Mouse (Mus musculus) left cerebral cortex, postnatal 25 days (tissue): Measurements from ENCODE around the gene Sbsn. TPM values are rescaled to one million over a fixed set of nuclear protein-coding genes. Genes with fewer than 3 reads are reported as not detected.
"Not testable (repeated sequence)": the region's sequence is repeated elsewhere in the genome, so short reads cannot be mapped to it uniquely, and the experiment has no call there.

Source experiments
- DNase-seq, 2 experiments: peaks; one replicate each; pipeline ENCODE4 v3.0.0; 2022; ENCODE audit warnings: low spot score in 2 of 2, mixed read lengths in 1 of 2
- intact Hi-C: fragments of 180-260 bp; cut with DNase I; formaldehyde crosslinking; loops from one replicate; pipeline ENCODE4 v1.15.1; 2025
- total RNA-seq, 2 experiments: library from RNA; stranded (reverse); gene quantifications; 2 replicates each; pipeline ENCODE4 v1.2.3; 2021

Sbsn gene
- total RNA-seq: 1 to 10 TPM; 5.7 to 7.0 TPM

DNA sequence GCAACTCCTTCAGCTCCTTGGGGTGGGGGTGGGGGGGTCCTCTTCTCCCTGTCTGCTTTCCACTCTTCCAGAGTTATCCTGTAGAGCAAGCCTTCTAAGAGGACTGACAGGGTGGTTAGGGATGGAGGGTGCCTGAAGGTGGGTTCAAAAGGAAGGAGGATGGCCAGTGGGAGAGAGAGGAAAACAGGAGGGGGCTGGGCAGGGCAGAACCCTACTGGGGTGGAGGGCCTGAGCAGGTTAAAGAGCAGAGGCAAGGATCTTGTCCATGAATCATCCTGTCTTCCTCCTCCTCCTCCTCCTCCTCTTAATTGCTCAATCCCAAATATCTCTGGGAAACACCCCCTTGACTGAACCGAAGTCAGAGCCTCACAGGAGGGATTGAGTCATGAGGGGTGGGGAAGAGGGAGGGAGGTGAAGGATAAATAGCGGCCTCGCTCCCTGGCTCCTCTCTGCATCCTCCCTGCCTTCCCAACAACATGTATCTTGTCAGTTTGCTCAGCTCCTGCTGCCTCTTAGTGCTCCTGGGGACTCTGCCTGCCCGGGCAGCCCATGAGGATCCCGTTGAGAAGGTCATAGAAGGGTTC is at the start of gene Sbsn:
Gene Sbsn (plus strand): TSS at position 386 of the 584 bp plus-strand sequence.
- intact Hi-C loops: no loop called here

DNA sequence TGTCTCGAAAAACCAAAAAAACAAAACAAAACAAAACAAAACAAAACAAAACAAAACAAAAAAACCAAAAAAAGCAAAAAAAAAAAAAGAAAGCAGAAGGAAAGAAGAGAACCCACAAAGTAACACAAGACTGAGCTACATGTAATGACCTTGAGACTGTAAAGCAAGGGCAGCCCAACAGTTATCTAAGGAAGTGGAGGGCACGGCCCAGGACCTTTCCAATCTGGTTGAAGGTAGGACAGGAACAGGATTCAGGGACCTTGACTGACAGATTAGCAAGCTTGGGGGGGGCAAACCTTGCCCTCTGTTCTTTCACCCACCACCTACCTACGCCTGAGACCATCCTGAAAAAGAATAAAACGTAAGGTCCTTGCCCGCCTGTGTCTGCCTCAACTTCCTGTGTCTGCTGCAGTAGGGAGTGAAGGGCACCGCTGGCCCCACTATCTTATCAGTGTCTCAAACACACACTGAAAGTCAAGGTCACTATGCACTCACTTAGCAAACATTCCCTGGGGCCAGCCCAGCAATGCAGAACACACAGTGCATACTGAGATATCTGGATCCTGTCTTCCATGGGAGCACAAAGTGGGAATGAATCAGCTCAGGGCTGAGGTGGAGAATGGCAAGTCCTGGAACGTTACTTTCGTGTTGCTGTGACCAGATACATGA is 44.9 kb upstream of the Sbsn start:
- intact Hi-C loops: no loop called here
- no peak for DNase-seq

More for the DNA sequence above, at the start of gene Sbsn:
- DNase-seq: no peak

DNA sequence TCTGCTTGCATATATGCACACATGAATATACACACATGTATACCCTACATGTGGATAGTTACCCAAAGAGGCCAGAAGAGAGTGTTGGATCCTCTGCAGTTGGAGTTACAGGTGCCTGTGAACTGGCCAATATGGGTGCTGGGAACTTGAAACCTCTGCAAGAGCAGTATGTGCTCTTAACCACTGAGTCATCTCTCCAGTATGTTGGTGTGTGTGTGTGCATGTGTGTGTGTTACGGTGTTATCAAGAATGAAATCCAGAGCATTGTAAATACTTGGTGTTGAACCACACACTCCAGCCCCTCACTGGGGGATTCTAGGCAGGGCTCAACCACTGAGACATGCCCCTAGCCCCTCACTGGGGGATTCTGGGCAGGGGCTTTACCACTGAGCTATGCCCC is 43.8 kb upstream of the Sbsn start:
- no peak for DNase-seq
- intact Hi-C loops: no loop called here

DNA sequence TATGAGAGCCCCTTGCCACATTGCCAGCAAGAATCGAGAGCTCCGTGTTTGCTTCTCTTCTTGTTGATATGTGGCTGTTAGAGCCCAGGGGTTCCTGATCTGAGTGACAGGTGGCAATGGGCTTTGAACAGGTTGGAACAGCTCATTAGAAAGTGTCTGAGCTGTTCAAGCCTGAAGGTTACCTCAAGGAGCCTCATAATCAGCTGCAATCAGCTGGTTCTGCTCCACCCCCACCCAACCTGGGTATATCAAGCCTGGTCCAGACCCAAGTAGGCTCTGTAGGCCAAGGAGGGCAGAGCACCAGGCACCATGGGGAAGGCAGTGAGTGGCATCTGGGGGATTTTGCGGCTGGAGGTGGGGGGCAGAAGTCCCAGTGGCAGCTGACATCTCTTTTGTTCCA is 39.3 kb upstream of the Sbsn start, which contains the start of gene Atp4a:
Gene Atp4a (plus strand): TSS at position 268 of the 400 bp plus-strand sequence.
- DNase-seq: no peak
- intact Hi-C loops: no loop called here

DNA sequence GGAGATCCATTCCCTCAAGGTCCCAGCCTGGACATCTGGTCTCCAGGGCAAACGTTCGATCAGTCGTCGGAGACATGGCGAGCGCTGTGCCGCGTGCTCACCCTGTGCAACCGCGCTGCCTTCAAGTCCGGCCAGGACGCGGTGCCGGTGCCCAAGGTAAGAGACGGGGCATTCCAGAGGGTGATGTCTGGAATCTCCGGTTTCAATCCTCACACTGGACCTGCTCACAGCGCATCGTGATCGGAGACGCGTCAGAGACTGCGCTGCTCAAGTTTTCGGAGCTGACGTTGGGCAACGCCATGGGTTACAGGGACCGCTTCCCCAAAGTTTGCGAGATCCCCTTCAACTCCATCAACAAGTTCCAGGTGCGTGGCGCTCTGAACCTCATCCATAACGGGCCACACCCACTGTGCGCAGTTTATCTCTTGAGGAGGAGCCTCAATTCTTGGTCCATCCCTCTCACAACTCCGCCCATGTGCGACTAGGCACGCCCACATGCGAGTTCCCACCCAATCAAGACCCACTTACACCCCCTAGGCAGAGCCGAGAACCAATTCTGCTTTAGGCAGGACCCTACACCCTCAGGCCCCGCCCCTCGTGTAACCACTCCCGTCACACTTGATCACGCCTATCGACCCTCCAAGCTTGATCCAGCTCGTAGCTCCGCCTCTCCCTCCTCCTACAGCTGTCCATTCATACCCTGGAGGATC is 34.1 kb upstream of the Sbsn start:
- intact Hi-C loops: no loop called here
- DNase-seq: peak; percentile 42 to 57

DNA sequence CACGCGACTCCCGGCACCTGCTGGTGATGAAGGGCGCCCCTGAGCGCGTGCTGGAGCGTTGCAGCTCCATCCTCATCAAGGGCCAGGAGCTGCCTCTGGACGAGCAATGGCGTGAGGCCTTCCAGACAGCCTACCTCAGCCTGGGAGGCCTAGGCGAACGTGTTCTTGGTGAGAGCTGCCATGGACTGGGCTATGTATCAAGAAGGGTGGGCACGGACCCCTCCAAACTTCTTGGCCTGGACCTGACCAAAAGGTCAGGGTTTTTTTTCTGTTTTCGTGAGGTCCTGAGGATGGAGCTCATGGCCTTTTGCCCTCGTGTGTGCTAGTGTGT is 33.6 kb upstream of the Sbsn start:
- intact Hi-C loops: no loop called here
- no peak for DNase-seq

DNA sequence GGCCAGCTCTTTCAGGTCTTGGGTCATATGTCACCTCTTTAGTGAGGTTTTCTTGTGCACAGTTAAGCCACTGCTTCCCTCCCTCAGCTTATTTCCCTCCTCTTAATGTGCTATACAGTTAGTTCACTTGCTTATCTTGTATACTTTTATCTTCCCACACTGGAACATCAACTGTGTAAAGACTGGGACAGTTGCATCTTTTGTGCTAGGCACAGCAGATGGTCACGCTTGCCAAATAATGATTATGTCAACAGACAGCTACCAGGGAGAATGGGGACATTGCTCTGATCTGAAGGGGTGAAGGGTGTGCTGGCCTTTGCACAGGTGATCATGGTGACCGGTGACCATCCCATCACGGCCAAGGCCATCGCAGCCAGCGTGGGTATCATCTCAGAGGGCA is 31.6 kb upstream of the Sbsn start:
- no peak for DNase-seq
- intact Hi-C loops: no loop called here

DNA sequence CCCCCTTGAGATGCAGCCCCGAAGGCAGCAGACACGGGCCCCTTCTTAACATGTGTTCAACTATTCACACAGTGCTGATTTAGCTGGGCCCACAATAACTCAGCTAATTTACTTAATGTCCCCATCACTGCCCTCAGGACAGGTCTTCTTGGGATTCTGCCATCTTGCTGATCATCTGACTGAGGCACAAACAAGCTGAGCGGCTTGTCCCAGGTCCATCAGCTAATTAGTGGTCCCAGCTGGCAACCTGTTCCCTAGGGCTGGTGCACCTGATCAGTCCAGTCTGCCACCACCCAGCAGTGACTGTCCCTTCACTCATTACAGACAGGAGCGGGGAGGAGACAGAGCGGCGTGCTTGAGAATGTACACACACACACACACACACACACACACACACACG is 30.0 kb upstream of the Sbsn start:
- intact Hi-C loops: no loop called here
- no peak for DNase-seq

DNA sequence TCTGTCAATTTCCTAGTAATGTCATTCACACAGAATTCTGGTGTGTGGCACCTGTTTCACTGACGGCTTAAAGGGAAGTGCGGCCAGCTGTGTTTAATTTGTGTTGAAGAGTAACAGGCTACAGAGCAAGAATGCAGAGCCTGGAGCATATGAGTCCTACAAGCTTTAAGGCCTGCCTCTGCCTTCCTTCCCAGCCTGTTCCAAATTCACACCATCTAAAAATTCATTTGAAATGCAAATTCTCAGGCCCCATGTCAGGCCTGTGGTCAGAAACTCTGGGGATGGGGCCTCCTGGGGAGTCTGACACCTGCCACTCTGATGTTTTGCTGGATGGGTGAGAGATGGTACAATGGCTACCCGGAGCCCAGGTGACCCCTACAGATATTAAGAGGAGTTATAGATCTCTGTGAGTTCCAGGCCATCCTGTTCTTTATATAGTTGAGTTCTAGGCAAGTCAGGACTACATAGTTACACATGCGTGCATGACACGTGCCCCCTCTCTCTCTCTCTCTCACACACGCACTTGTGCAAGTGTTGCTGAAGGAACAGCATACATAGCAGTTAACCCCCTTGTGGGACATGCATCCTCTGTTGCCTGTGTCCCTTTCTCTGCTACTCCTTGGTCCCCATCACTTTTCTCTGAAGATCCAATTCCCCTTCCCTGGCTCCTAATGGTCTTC is 27.9 kb upstream of the Sbsn start:
- DNase-seq: no peak
- intact Hi-C loops: no loop called here

DNA sequence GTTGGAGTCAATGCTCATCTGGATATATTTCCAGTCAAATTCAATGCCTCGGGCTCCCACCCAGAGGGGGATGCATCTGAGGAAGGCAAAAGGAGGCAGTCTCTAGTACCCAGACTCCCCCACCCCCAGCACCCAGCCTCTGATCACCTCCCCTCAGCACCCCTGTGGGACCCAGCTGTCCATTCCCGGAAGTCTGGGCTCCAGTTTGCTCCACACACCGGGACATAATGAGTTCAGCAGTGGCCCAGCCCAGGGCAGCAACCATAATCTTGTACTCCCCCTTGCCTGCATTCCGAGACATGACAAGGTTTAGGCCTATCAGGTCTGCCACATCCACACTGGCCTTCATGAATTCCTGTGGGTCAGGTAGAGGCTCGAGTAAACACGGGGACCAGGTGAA is 23.1 kb upstream of the Sbsn start:
- intact Hi-C loops: loop anchor here (2.0 kb wide), 3 partner anchors 63 to 139 kb away; partner anchors contain the start of genes Haus5 and Kmt2b
- no peak for DNase-seq

DNA sequence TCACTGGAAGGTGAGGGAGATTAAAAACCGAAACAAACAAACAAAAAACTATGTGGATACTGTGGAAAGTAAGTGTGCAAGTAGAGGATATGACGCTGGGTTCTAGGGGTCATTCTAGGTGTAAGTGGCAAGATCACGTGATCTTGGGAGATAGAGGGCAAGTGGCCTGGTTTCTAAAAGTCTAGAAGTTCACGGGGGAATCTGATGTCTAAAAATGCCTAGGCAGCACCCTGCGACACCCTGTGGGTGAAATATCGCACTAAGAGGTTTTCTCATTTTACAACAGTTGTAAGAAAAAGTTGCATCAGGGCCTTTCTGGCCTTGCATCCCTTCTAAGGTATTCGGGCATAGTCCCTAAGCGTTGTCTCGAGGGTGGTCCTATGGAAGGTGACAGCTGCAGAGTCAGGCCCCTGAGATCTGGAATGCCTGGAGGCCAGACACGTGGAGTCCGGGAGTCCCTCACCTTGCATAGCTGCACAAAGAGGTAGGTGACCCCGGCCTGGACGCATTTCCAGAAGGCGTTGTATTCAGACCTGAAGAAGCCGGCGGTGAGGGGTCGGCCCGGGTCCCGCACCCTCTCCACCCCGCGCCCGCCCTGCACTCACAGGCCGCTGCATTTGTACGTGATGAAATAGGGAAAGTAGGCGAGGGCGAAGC is 22.4 kb upstream of the Sbsn start:
- no peak for DNase-seq
- intact Hi-C loops: loop anchor here (2.0 kb wide), 3 partner anchors 64 to 140 kb away; partner anchors contain the start of genes Haus5 and Kmt2b

DNA sequence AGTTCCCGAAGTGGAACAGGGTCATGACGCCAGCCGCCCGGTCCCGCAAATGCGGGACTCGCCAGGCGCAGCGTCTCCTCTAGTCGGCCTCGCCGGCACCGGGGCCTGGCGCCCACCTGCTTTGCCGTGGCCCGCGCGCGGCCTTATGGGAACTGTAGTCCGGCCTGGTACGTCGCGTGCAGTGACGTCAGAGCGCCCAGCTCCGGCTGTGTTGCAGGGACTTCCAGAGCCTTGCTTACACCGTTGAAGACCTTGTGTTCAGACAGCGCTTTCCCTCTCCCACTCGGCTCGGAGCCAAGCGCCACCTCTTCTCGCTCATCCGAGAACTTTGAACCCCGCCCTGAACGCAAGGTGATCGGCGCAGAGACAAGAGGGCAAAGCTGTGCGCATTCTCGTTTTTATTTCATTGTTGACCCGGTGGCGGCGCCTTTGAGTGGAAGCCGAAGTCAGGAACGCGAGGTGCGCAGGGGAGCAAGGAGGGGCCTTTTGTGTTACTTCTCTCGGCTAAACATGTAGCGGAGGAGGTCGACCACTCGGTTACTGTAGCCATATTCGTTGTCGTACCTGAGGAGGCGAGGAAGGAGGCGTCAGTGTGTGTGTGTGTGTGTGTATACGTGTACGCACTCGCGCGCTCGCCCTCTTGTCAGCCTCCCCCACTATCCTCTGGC is 21.7 kb upstream of the Sbsn start, which contains the start of gene Tmem147:
Gene Tmem147 (minus strand): TSS at position 145 of the 668 bp plus-strand sequence.
- intact Hi-C loops: loop anchor here (2.0 kb wide), 3 partner anchors 65 to 141 kb away; partner anchors contain the start of genes Haus5 and Kmt2b

DNA sequence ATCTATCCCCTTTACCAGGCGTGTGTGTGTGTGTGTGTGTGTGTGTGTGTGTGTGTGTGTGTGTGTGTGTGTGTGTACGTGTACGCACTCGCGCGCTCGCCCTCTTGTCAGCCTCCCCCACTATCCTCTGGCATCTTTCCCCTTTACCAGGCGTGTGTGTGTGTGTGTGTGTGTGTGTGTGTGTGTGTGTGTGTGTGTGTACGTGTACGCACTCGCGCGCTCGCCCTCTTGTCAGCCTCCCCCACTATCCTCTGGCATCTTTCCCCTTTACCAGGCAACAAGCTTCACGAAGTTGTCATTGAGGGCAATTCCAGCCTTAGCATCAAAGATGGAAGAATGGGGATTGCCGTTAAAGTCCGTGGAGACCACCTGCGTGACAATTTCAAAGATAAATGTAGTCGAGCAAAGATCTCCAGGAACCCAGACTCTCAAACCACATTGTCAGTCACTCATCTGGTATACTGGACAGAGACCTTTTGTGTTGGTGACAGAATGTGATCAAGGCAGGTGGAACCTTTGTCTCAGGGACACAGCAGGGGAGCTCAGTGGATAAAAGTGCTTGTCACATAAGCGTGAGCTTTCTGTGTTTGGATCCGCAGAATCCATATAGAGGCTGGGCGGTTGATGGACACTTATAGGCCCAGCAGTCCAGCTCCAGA is 21.1 kb upstream of the Sbsn start:
- intact Hi-C loops: not testable (repeated sequence)
- DNase-seq: peak in 1 of 2 experiments; percentile 28

More for the DNA sequence above, 21.7 kb upstream of the Sbsn start, which contains the start of gene Tmem147:
- DNase-seq: peak; percentile 97 to 98

DNA sequence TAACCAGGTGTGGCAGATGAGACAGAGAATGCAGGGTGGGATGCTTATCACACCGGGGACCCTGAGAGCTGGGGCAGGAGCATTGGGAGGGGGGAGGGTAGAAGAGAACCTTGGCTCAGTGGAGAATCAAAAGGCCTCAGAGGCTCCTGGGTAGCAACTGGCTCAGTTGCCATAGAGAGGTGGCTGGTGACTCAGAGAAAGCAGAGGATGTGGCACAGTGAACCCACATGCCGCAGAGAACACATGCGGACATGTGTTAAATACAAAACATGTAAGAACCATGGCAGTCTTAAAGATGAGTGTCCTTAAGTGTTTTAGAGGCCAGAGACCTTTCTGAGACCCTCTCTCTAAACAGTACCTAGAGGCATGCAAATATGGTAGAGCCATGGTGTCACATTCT is 15.1 kb upstream of the Sbsn start:
- peak in 1 of 2 experiments; percentile 24 for DNase-seq
- intact Hi-C loops: no loop called here

DNA sequence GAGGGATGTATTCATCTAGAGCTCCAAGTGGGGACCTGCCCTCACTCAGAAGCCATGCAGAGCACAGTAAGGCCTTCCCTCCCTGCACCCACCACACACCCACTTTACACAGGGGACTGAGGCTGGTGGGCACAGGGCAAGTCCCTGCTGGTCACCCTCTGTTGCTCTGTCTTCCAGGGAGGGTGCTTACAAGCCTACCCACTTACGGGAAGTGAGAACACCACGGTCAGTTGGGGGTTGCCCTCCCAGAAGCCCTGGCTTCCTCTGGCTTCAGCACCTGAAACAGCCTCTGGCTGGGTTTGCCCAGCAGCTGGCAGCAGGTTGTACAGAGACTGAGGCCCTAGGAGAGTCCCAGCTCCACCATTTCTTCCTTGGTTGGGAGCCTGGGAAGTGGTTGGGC is 8.7 kb upstream of the Sbsn start:
- intact Hi-C loops, DNase-seq: not testable (repeated sequence)

DNA sequence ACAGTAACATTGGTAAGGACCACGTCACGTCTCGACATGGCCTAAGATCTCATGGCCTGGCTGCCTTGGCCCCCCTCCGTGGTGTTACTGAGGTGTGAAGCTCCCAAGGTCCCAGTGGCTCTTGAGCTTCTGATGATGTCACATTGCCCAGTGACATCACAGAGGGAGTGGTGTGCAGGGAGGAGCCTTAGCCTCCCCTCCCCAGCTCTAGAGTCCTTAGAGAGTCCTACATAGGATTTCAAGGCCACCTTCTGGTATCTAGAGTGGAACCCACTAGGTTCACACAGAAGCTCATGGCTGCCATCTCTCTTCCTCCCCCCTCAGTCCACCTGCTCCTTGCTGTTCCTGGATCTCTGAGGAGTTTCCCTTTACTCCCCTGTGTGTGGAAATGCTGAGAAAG is 7.7 kb upstream of the Sbsn start, which contains the start of gene Gapdhs:
Gene Gapdhs (minus strand): TSS at position 65 of the 400 bp plus-strand sequence.
- DNase-seq, intact Hi-C loops: not testable (repeated sequence)

DNA sequence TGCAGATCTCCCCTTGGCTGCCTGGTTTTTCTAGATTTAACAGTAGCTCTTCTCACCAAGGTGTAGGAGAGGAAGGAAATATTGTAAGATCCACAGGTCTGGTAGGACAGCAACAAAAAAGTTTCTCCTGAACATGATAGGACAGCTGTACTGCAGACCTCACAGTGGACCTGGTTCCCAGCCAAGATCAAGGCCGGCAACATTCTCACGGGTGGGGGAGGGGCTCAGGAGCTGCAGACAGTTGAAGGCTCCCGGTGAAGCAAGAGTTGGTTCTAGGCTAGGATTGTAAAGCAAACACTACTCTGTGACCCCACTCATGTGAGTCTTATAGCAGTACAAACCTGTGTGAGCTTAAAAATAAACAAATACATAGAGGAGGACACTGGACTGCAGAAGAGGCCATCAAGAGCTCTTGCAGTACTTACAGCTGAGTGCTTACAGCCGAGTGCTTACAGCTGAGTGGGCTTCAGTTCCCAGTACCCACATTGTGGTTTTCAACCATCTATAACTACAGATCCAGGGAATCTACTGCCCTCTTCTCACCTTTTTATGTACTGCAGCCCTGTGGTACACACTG is 7.2 kb upstream of the Sbsn start:
- intact Hi-C loops: no loop called here

More for the DNA sequence above, 7.2 kb upstream of the Sbsn start:
- DNase-seq: no peak
